Mouse (Mus musculus) CH12.LX (cell line): ENCODE measurements at regions not wholly inside any gene's neighbourhood (a gene's known extent, or its start where the extent isn't known, plus 50 kb on each side); places are given as distances from the start of the nearest gene placed in this dataset.

ENCODE experiments used
- DNase-seq: peaks from one replicate; pipeline ENCODE4 v3.0.0-alpha.2; 2013; ENCODE audit errors: extremely low read depth
- H3K27ac ChIP-seq: 2 replicates; pipeline ENCODE4 v1.5.1; 2012; ENCODE audit warnings: low read depth, mild to moderate bottlenecking, control low read depth, moderate library complexity; ENCODE audit not compliant: insufficient read depth
- H3K27me3 ChIP-seq: replicated peaks from 2 replicates; pipeline ENCODE3; 2012; ENCODE audit warnings: inconsistent platforms
- H3K36me3 ChIP-seq, 2 experiments: replicated peaks in 1 of 2; 2 replicates each; pipeline versions ENCODE3 to v1.6.1; 2012; ENCODE audit warnings: inconsistent platforms in 1 of 2, low read length in 1 of 2, mild to moderate bottlenecking in 1 of 2, mixed read lengths in 1 of 2, moderate library complexity in 1 of 2; ENCODE audit not compliant: control insufficient read depth in 1 of 2, insufficient read depth in 1 of 2
- H3K4me1 ChIP-seq, 2 experiments: 2 replicates each; pipeline ENCODE4 v1.6.1; 2012; ENCODE audit warnings: inconsistent platforms in 1 of 2, moderate library complexity in 1 of 2; ENCODE audit not compliant: insufficient read depth in 2 of 2, control insufficient read depth in 1 of 2
- H3K4me2 ChIP-seq: 2 replicates; pipeline ENCODE4 v1.6.1; 2012; ENCODE audit warnings: low read depth, mild to moderate bottlenecking, control low read depth; ENCODE audit not compliant: poor library complexity, insufficient read depth, severe bottlenecking
- H3K4me3 ChIP-seq, 3 experiments: fragments of 150-350 bp in 1 of 3; sonication (generic) in 1 of 3; replicated peaks in 1 of 3; 2 replicates each; pipeline versions ENCODE3 to v1.5.1; 2011 to 2012; ENCODE audit warnings: low read depth in 2 of 3, low read length in 2 of 3, mild to moderate bottlenecking in 2 of 3, moderate library complexity in 2 of 3, control low read depth in 1 of 3, improper control_type of control experiment in 1 of 3, inconsistent platforms in 1 of 3, mixed read lengths in 1 of 3; ENCODE audit not compliant: poor library complexity in 1 of 3
- H3K79me2 ChIP-seq: replicated peaks from 2 replicates; pipeline ENCODE4 v1.6.1; 2012; ENCODE audit warnings: mild to moderate bottlenecking, moderate library complexity; ENCODE audit not compliant: control insufficient read depth, poor library complexity, insufficient read depth, severe bottlenecking; ENCODE audit errors: extremely low read depth
- H3K9ac ChIP-seq: 2 replicates; pipeline ENCODE4 v1.6.1; 2012; ENCODE audit warnings: low read depth, mild to moderate bottlenecking, control low read depth, moderate library complexity; ENCODE audit not compliant: insufficient read depth
- H3K9me3 ChIP-seq: replicated peaks from 2 replicates; pipeline ENCODE3; 2012; ENCODE audit warnings: low read length, inconsistent platforms, mixed read lengths
- BHLHE40 ChIP-seq: IDR thresholded peaks from 2 replicates; pipeline ENCODE4 v1.6.1; 2011; ENCODE audit warnings: mild to moderate bottlenecking, low read depth, low read length, improper control_type of control experiment
- CHD2 ChIP-seq: IDR thresholded peaks from 2 replicates; pipeline ENCODE4 v1.6.1; 2011; ENCODE audit warnings: low read length, improper control_type of control experiment
- CTCF ChIP-seq, 2 experiments: IDR thresholded peaks in 1 of 2; conservative IDR thresholded peaks in 1 of 2; 2 replicates each; pipeline ENCODE4 v1.5.1; 2011 to 2012; ENCODE audit warnings: low read depth in 2 of 2, low read length in 2 of 2, improper control_type of control experiment in 1 of 2, inconsistent platforms in 1 of 2, mild to moderate bottlenecking in 1 of 2, moderate library complexity in 1 of 2
- E2F4 ChIP-seq: IDR thresholded peaks from 2 replicates; pipeline ENCODE4 v1.6.1; 2011; ENCODE audit warnings: low read depth, low read length, improper control_type of control experiment; ENCODE audit not compliant: insufficient replicate concordance
- ELF1 ChIP-seq: IDR thresholded peaks from 2 replicates; pipeline ENCODE4 v1.6.1; 2014; ENCODE audit warnings: low read depth, mild to moderate bottlenecking, inconsistent platforms, low read length, improper control_type of control experiment
- ETS1 ChIP-seq: conservative IDR thresholded peaks from 2 replicates; pipeline ENCODE4 v1.6.1; 2012; ENCODE audit warnings: low read depth, mild to moderate bottlenecking, inconsistent platforms, low read length, improper control_type of control experiment, moderate library complexity
- MAX ChIP-seq: IDR thresholded peaks from 2 replicates; pipeline ENCODE4 v1.6.1; 2011; ENCODE audit warnings: low read length, improper control_type of control experiment
- MYC ChIP-seq: IDR thresholded peaks from 2 replicates; pipeline ENCODE4 v1.6.1; 2011; ENCODE audit warnings: low read depth, mild to moderate bottlenecking, improper control_type of control experiment, low read length
- NELFE ChIP-seq: IDR thresholded peaks from 2 replicates; pipeline ENCODE4 v1.6.1; 2011; ENCODE audit warnings: low read depth, low read length, improper control_type of control experiment
- POLR2AphosphoS2 ChIP-seq: IDR thresholded peaks from 2 replicates; pipeline ENCODE4 v1.6.1; 2011; ENCODE audit warnings: low read depth, low read length, improper control_type of control experiment
- RAD21 ChIP-seq: IDR thresholded peaks from 2 replicates; pipeline ENCODE4 v1.6.1; 2011; ENCODE audit warnings: low read depth, mild to moderate bottlenecking, low read length, improper control_type of control experiment, moderate library complexity
- SIN3A ChIP-seq: IDR thresholded peaks from 2 replicates; pipeline ENCODE4 v1.6.1; 2012; ENCODE audit warnings: low read length, improper control_type of control experiment, inconsistent platforms
- SMC3 ChIP-seq: IDR thresholded peaks from 2 replicates; pipeline ENCODE4 v1.6.1; 2011; ENCODE audit warnings: low read depth, low read length, improper control_type of control experiment
- TBP ChIP-seq: conservative IDR thresholded peaks from 2 replicates; pipeline ENCODE4 v1.6.1; 2011; ENCODE audit warnings: low read depth, low read length, improper control_type of control experiment
- UBTF ChIP-seq: IDR thresholded peaks from 2 replicates; pipeline ENCODE4 v1.6.1; 2012; ENCODE audit warnings: low read depth, mild to moderate bottlenecking, inconsistent platforms, low read length, improper control_type of control experiment, moderate library complexity
- USF2 ChIP-seq: conservative IDR thresholded peaks from 2 replicates; pipeline ENCODE4 v1.6.1; 2011; ENCODE audit warnings: low read depth, low read length, improper control_type of control experiment
- ZMIZ1 ChIP-seq: IDR thresholded peaks from 2 replicates; pipeline ENCODE4 v1.6.1; 2012; ENCODE audit warnings: low read depth, mild to moderate bottlenecking, inconsistent platforms, low read length, improper control_type of control experiment
- ZNF384 ChIP-seq: IDR thresholded peaks from 2 replicates; pipeline ENCODE4 v1.6.1; 2012; ENCODE audit warnings: low read depth, low read length, improper control_type of control experiment, inconsistent platforms
- dilution Hi-C: fragments of 300-500 bp; cut with MboI; formaldehyde crosslinking; loops from 2 replicates; pipeline ENCODE4 v1.14.3; 2020; ENCODE audit warnings: low sequenced_read_pairs; ENCODE audit not compliant: extremely low pct_unique_long_range_greater_than_20kb, extremely low pct_ligation_motif_present
- in situ Hi-C: fragments of 300-500 bp; cut with MboI; formaldehyde crosslinking; loops from 3 replicates; pipeline ENCODE4 v1.14.3; 2019; ENCODE audit warnings: low sequenced_read_pairs, low pct_ligation_motif_present, low pct_unique_long_range_greater_than_20kb, mixed read lengths

GRCm38 (mm10) chr4:4300189-4300879 is 223.0 kb upstream of the Sdr16c6 start:
- Histone ChIP-seq H3K27ac (no peak overlapping the region), H3K9ac (no peak overlapping the region), H3K9me3 (no peaks in the 10 kb centered on the region), H3K4me2 (no peak overlapping the region)
- in situ Hi-C loops, result no loop called here
- DNase-seq, result no peak
- TF ChIP-seq ZNF384 (no peak), UBTF (no peak), ETS1 (no peak), SIN3A (no peak), NELFE (no peak), MYC (no peak), BHLHE40 (no peak), USF2 (no peak), ZMIZ1 (no peak), CHD2 (no peak), E2F4 (no peak)
- TF ChIP-seq, all 38 proteins: peak for 0
- Histone ChIP-seq H3K4me3 (no peak overlapping the region), H3K79me2 (no peaks in the 10 kb centered on the region), H3K27me3 (no peaks in the 10 kb centered on the region), H3K4me1 (no peaks in the 10 kb centered on the region), H3K36me3 (no peaks in the 10 kb centered on the region)
- dilution Hi-C loops, result no loop called here

- no peaks in the 10 kb centered on the region for H3K36me3 ChIP-seq
- peak; percentile 44 for DNase-seq
- H3K4me3 ChIP-seq, result no peak overlapping the region
- TF ChIP-seq E2F4 (no peak), POLR2AphosphoS2 (no peak), ETS1 (no peak), CTCF (conservative IDR thresholded peaks at IDR 0.05 in 1 of 2, IDR thresholded peaks at IDR 0.05 in 1 of 2; ENCODE audit: low read depth in 2 of 2, low read length in 2 of 2) (peak; percentile 21 to 66; a peak in 2 of 4 replicates), ELF1 (no peak), MAX (no peak), TBP (no peak), SIN3A (no peak), RAD21 (peak; percentile 59), UBTF (no peak), SMC3 (peak; percentile 65)
- H3K9me3 ChIP-seq, result no peaks in the 10 kb centered on the region
- no peak overlapping the region for H3K9ac ChIP-seq
- in situ Hi-C loops (no loop called here), dilution Hi-C loops (no loop called here)
- no peak overlapping the region for H3K27ac ChIP-seq
- no peaks in the 10 kb centered on the region for H3K27me3 ChIP-seq
- no peak overlapping the region for H3K4me2 ChIP-seq
- H3K4me1 ChIP-seq, result no peaks in the 10 kb centered on the region
- H3K79me2 ChIP-seq, result no peaks in the 10 kb centered on the region
Measured at GRCm38 (mm10) chr4:4299631-4300030, 222.3 kb upstream of the Sdr16c6 start.
